Mouse (Mus musculus): ENCODE measurements at regions not wholly inside any gene's neighbourhood (a gene's known extent, or its start where the extent isn't known, plus 50 kb on each side); places are given as distances from the start of the nearest gene placed in this dataset.

- Histone ChIP-seq H3K27me3 (ENCODE audit: control insufficient read depth, insufficient read depth, low read length) (no peaks in the 10 kb centered on the region), H3K27ac (ENCODE audit: insufficient read depth, low read length) (no peak overlapping the region), H3K36me3 (ENCODE audit: control insufficient read depth, insufficient read depth, low read length) (no peaks in the 10 kb centered on the region), H3K4me1 (ENCODE audit: control insufficient read depth, insufficient read depth, insufficient read length) (no peaks in the 10 kb centered on the region), H3K4me3 (ENCODE audit: extremely low read depth, insufficient read depth, insufficient read length) (no peak overlapping the region)
- no peak for DNase-seq (ENCODE audit: low read depth in 1 of 2, low spot score in 2 of 2)
- WGBS = 77% methylated on average over 6 of the region's 6 CpGs
- TF ChIP-seq CTCF (IDR thresholded peaks at IDR 0.05; ENCODE audit: extremely low read depth, insufficient read depth, insufficient read length, insufficient replicate concordance) (no peak), POLR2A (IDR thresholded peaks at IDR 0.05; ENCODE audit: low read depth, low read length) (no peak)
These were observed 69.1 kb upstream of the Zdhhc17 start for GRCm38 (mm10) chr10:111079051-111079450.

GRCm38 (mm10) chr10:111077632-111078031 is 67.7 kb upstream of the Zdhhc17 start:
- Histone ChIP-seq H3K4me1 (ENCODE audit: control insufficient read depth, insufficient read depth, insufficient read length) (no peaks in the 10 kb centered on the region), H3K4me3 (ENCODE audit: extremely low read depth, insufficient read depth, insufficient read length) (no peak overlapping the region), H3K27ac (ENCODE audit: insufficient read depth, low read length) (no peak overlapping the region), H3K36me3 (ENCODE audit: control insufficient read depth, insufficient read depth, low read length) (no peaks in the 10 kb centered on the region), H3K27me3 (ENCODE audit: control insufficient read depth, insufficient read depth, low read length) (no peaks in the 10 kb centered on the region)
- 76% methylated on average over 4 of the region's 4 CpGs for WGBS
- TF ChIP-seq POLR2A (IDR thresholded peaks at IDR 0.05; ENCODE audit: low read depth, low read length) (no peak), CTCF (IDR thresholded peaks at IDR 0.05; ENCODE audit: extremely low read depth, insufficient read depth, insufficient read length, insufficient replicate concordance) (no peak)
- no peak for DNase-seq (ENCODE audit: low read depth in 1 of 2, low spot score in 2 of 2)

GRCm38 (mm10) chr10:111073851-111074430 is 64.0 kb upstream of the Zdhhc17 start:
- no peak overlapping the region for H3K4me3 ChIP-seq (ENCODE audit: extremely low read depth, insufficient read depth, insufficient read length)
- H3K4me1 ChIP-seq (ENCODE audit: control insufficient read depth, insufficient read depth, insufficient read length) = no peaks in the 10 kb centered on the region
- H3K36me3 ChIP-seq (ENCODE audit: control insufficient read depth, insufficient read depth, low read length) = no peaks in the 10 kb centered on the region
- 55% methylated on average over 5 of the region's 5 CpGs for WGBS
- DNase-seq (ENCODE audit: low read depth in 1 of 2, low spot score in 2 of 2) = no peak
- no peak for TF ChIP-seq POLR2A (IDR thresholded peaks at IDR 0.05; ENCODE audit: low read depth, low read length)
- TF ChIP-seq CTCF (IDR thresholded peaks at IDR 0.05; ENCODE audit: extremely low read depth, insufficient read depth, insufficient read length, insufficient replicate concordance) = no peak
- no peaks in the 10 kb centered on the region for H3K27me3 ChIP-seq (ENCODE audit: control insufficient read depth, insufficient read depth, low read length)
- H3K27ac ChIP-seq (ENCODE audit: insufficient read depth, low read length) = no peak overlapping the region

- Histone ChIP-seq H3K27me3 (ENCODE audit: control insufficient read depth, insufficient read depth, low read length) (no peaks in the 10 kb centered on the region), H3K36me3 (ENCODE audit: control insufficient read depth, insufficient read depth, low read length) (no peaks in the 10 kb centered on the region), H3K27ac (ENCODE audit: insufficient read depth, low read length) (no peak overlapping the region), H3K4me3 (ENCODE audit: extremely low read depth, insufficient read depth, insufficient read length) (no peak overlapping the region), H3K4me1 (ENCODE audit: control insufficient read depth, insufficient read depth, insufficient read length) (no peaks in the 10 kb centered on the region)
- DNase-seq (ENCODE audit: low read depth in 1 of 2, low spot score in 2 of 2) = no peak
- no peak for TF ChIP-seq CTCF (IDR thresholded peaks at IDR 0.05; ENCODE audit: extremely low read depth, insufficient read depth, insufficient read length, insufficient replicate concordance)
- no peak for TF ChIP-seq POLR2A (IDR thresholded peaks at IDR 0.05; ENCODE audit: low read depth, low read length)
- WGBS = 89% methylated on average over 14 of the region's 14 CpGs
These were observed 63.3 kb upstream of the Zdhhc17 start for GRCm38 (mm10) chr10:111073262-111073661.

- no peak for DNase-seq (ENCODE audit: low read depth in 1 of 2, low spot score in 2 of 2)
- H3K27me3 ChIP-seq (ENCODE audit: control insufficient read depth, insufficient read depth, low read length) = no peaks in the 10 kb centered on the region
- H3K4me3 ChIP-seq (ENCODE audit: extremely low read depth, insufficient read depth, insufficient read length) = no peak overlapping the region
- no peaks in the 10 kb centered on the region; the same call in 1 of the 2 replicates for H3K4me1 ChIP-seq (ENCODE audit: control insufficient read depth, insufficient read depth, insufficient read length)
- H3K27ac ChIP-seq (ENCODE audit: insufficient read depth, low read length) = no peak overlapping the region
- H3K36me3 ChIP-seq (ENCODE audit: control insufficient read depth, insufficient read depth, low read length) = no peaks in the 10 kb centered on the region
- no peak for TF ChIP-seq CTCF (IDR thresholded peaks at IDR 0.05; ENCODE audit: extremely low read depth, insufficient read depth, insufficient read length, insufficient replicate concordance)
- no peak for TF ChIP-seq POLR2A (IDR thresholded peaks at IDR 0.05; ENCODE audit: low read depth, low read length)
- WGBS = 88% methylated on average over 2 of the region's 2 CpGs
These were observed 62.6 kb upstream of the Zdhhc17 start for GRCm38 (mm10) chr10:111072554-111072909.

GRCm38 (mm10) chr10:111071805-111072553 is 62.0 kb upstream of the Zdhhc17 start:
- Histone ChIP-seq H3K27ac (ENCODE audit: insufficient read depth, low read length) (no peak overlapping the region), H3K4me1 (ENCODE audit: control insufficient read depth, insufficient read depth, insufficient read length) (no peaks in the 10 kb centered on the region; the same call in 1 of the 2 replicates), H3K27me3 (ENCODE audit: control insufficient read depth, insufficient read depth, low read length) (no peaks in the 10 kb centered on the region), H3K4me3 (ENCODE audit: extremely low read depth, insufficient read depth, insufficient read length) (no peak overlapping the region), H3K36me3 (ENCODE audit: control insufficient read depth, insufficient read depth, low read length) (no peaks in the 10 kb centered on the region)
- no peak for DNase-seq (ENCODE audit: low read depth in 1 of 2, low spot score in 2 of 2)
- TF ChIP-seq CTCF (IDR thresholded peaks at IDR 0.05; ENCODE audit: extremely low read depth, insufficient read depth, insufficient read length, insufficient replicate concordance) = no peak
- no peak for TF ChIP-seq POLR2A (IDR thresholded peaks at IDR 0.05; ENCODE audit: low read depth, low read length)
- 50% methylated on average over 10 of the region's 11 CpGs for WGBS

- Histone ChIP-seq H3K36me3 (ENCODE audit: control insufficient read depth, insufficient read depth, low read length) (no peaks in the 10 kb centered on the region), H3K27ac (ENCODE audit: insufficient read depth, low read length) (no peak overlapping the region), H3K4me1 (ENCODE audit: control insufficient read depth, insufficient read depth, insufficient read length) (no peaks in the 10 kb centered on the region; the same call in 1 of the 2 replicates), H3K4me3 (ENCODE audit: extremely low read depth, insufficient read depth, insufficient read length) (no peak overlapping the region), H3K27me3 (ENCODE audit: control insufficient read depth, insufficient read depth, low read length) (no peaks in the 10 kb centered on the region)
- 84% methylated on average over 11 of the region's 11 CpGs for WGBS
- TF ChIP-seq CTCF (IDR thresholded peaks at IDR 0.05; ENCODE audit: extremely low read depth, insufficient read depth, insufficient read length, insufficient replicate concordance) (no peak), POLR2A (IDR thresholded peaks at IDR 0.05; ENCODE audit: low read depth, low read length) (no peak)
- no peak for DNase-seq (ENCODE audit: low read depth in 1 of 2, low spot score in 2 of 2)
These were observed 56.2 kb upstream of the Zdhhc17 start for GRCm38 (mm10) chr10:111066146-111066545.
